Mouse (Mus musculus) stomach, embryonic 14.5 days (tissue): Measurements from ENCODE around the gene Bcl9. TPM values are rescaled to one million over a fixed set of nuclear protein-coding genes. Genes with fewer than 3 reads are reported as not detected.

Experiments used
- ATAC-seq: fragments of 200-750 bp; cut with Nextera tagmentation; 2 replicates; pipeline ENCODE4 v1.8.0; 2017; ENCODE audit warnings: low read depth, moderate TSS enrichment; ENCODE audit not compliant: insufficient number of reproducible peaks, insufficient read depth, low FRiP score
- H3K27ac ChIP-seq: fragments of 300-500 bp; sonication (generic); 2 replicates; pipeline ENCODE4 v1.5.1; 2014; ENCODE audit warnings: mild to moderate bottlenecking, low read length, moderate library complexity, mixed read lengths
- H3K27me3 ChIP-seq: fragments of 300-500 bp; sonication (generic); 2 replicates; pipeline ENCODE4 v1.6.1; 2014; ENCODE audit warnings: low read length, control low read depth, mixed read lengths; ENCODE audit not compliant: control insufficient read depth, insufficient read depth
- H3K36me3 ChIP-seq: fragments of 300-500 bp; sonication (generic); 2 replicates; pipeline ENCODE4 v1.6.1; 2014; ENCODE audit warnings: mild to moderate bottlenecking, control low read depth, low read length, moderate library complexity, mixed read lengths; ENCODE audit not compliant: control insufficient read depth, insufficient read depth
- H3K4me1 ChIP-seq: fragments of 300-500 bp; sonication (generic); 2 replicates; pipeline ENCODE4 v1.6.1; 2014; ENCODE audit warnings: low read length, control low read depth, mixed read lengths; ENCODE audit not compliant: control insufficient read depth, insufficient read depth
- H3K4me2 ChIP-seq: fragments of 300-500 bp; sonication (generic); replicated peaks from 2 replicates; pipeline ENCODE4 v1.6.1; 2014; ENCODE audit warnings: low read depth, low read length, control low read depth
- H3K4me3 ChIP-seq: fragments of 300-500 bp; sonication (generic); 2 replicates; pipeline ENCODE4 v1.5.1; 2014; ENCODE audit warnings: low read depth, low read length, control low read depth
- H3K9ac ChIP-seq: fragments of 300-500 bp; sonication (generic); replicated peaks from 2 replicates; pipeline ENCODE4 v1.6.1; 2014; ENCODE audit warnings: low read depth, mild to moderate bottlenecking, control low read depth, low read length, moderate library complexity, mixed read lengths
- H3K9me3 ChIP-seq: fragments of 300-500 bp; sonication (generic); 2 replicates; pipeline ENCODE4 v1.6.1; 2016; ENCODE audit warnings: low read depth, low read length, control low read depth; ENCODE audit not compliant: control insufficient read depth
- WGBS: fragments of 180-500 bp; shearing (Covaris S2); extraction: QIAGEN DNeasy Blood & Tissue Kit; methylation state at CpG from one replicate; pipeline ENCODE4 v1.1.7; 2014; 5-methylcytosine and 5-hydroxymethylcytosine counted together
- polyA plus RNA-seq: library from polyadenylated mRNA; unstranded; fragments of >200 nt; fragmentation: Nextera tagmentation; extraction: Ambion mirVana; gene quantifications from 2 replicates; pipeline ENCODE4 v1.2.1, GENCODE M21; 2014

The Bcl9 gene
- polyA plus RNA-seq, 1 experiment from 2014 or later, result 72.0 TPM

DNA sequence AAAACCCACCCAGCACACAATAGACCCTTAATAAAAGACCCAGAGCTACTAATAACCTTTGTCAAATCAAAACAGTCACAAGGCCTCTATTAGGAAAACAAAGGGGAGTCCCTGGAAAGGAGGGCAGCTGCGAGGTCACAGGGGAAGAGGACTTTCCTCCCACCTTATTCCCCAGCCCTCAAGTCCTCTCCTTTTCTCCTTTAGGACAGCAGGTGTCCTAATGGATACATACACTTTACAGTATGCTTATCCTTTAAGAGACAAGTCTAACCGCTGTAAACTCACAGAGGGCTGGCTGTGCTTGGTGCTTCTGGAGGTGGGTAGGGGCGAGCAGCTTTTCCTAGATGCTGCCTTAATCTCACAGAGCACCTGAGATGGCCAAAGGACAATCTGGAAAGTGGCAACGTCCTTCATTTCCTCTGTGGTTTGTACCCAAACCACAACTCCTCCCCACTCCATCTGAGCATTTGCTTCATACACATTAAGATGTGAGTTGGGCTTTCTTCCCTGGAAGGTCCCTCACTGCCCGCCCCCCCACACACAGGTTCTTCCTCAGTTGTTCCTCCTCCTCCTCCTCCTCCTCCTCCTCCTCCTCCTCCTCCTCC lies 42.8 kb downstream of the Bcl9 start:
- 41% methylated on average over 5 of the region's 5 CpGs for WGBS
- H3K27me3 ChIP-seq, result no peaks in the 10 kb centered on the region
- H3K4me1 ChIP-seq, result peaks cover 31% of the 10 kb centered on the region
- H3K36me3 ChIP-seq, result no peaks in the 10 kb centered on the region
- peaks cover 4% of the 10 kb centered on the region; the same call in 1 of the 2 replicates for H3K9me3 ChIP-seq
- H3K4me3 ChIP-seq, result no peak overlapping the region
- no peak overlapping the region for H3K4me2 ChIP-seq
- H3K9ac ChIP-seq, result no peak overlapping the region
- H3K27ac ChIP-seq, result no peak overlapping the region
- ATAC-seq, result no peak

GRCm38 (mm10) chr3:97253823-97254600 lies 43.7 kb downstream of the Bcl9 start:
- Histone ChIP-seq H3K27me3 (no peaks in the 10 kb centered on the region), H3K4me2 (no peak overlapping the region), H3K4me3 (no peak overlapping the region), H3K36me3 (no peaks in the 10 kb centered on the region), H3K9me3 (no peaks in the 10 kb centered on the region; the same call in 1 of the 2 replicates), H3K9ac (no peak overlapping the region), H3K4me1 (peaks cover 31% of the 10 kb centered on the region), H3K27ac (peak overlapping the region; percentile 33; the same call in 1 of the 2 replicates)
- WGBS, result 34% methylated on average over 9 of the region's 9 CpGs
- 0 out of 2 replicates have a peak, but pooled peaks have one; percentile 10 for ATAC-seq

- no peaks in the 10 kb centered on the region for H3K9me3 ChIP-seq
- no peak overlapping the region for H3K4me3 ChIP-seq
- 83% methylated on average over 6 of the region's 6 CpGs for WGBS
Observed at GRCm38 (mm10) chr3:97252896-97253295, 44.8 kb downstream of the Bcl9 start.

DNA sequence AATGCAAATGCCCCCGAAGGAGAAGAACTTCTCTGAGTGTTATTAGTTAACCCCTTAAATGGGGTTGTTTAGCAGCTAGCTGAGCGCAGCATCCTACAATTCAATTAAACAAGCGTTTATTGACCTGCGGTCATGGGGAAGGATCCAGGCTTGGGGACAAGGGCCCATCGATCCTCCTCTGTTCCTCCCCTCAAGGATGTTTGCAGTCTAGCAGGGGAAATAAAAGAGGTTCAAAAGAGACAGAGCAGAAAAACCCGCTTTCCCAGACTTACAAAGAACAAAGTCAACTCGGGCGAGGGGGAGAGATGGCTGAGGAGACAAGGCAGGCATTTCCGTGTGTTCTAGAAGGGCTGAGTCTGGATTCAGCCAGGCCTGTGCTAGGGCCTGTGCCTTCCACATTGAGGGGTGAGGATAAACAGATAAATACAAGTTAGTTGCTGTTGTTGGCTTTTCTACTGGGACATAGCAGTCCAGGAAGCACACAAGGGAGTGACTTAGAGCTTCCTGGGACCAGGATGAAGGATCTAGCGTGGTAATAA lies 55.0 kb downstream of the Bcl9 start:
- Histone ChIP-seq H3K36me3 (no peaks in the 10 kb centered on the region), H3K9ac (no peak overlapping the region), H3K9me3 (no peaks in the 10 kb centered on the region), H3K4me1 (no peaks in the 10 kb centered on the region), H3K4me3 (no peak overlapping the region), H3K27ac (peak overlapping the region; percentile 45; the same call in 1 of the 2 replicates), H3K4me2 (no peak overlapping the region), H3K27me3 (no peaks in the 10 kb centered on the region)
- no peak for ATAC-seq
- WGBS, result 64% methylated on average over 10 of the region's 10 CpGs

More at GRCm38 (mm10) chr3:97252896-97253295, 44.8 kb downstream of the Bcl9 start:
- no peaks in the 10 kb centered on the region for H3K27me3 ChIP-seq
- no peak overlapping the region for H3K9ac ChIP-seq
- H3K4me2 ChIP-seq, result no peak overlapping the region
- ATAC-seq, result no peak
- H3K27ac ChIP-seq, result no peak overlapping the region
- H3K4me1 ChIP-seq, result peaks cover 31% of the 10 kb centered on the region
- no peaks in the 10 kb centered on the region for H3K36me3 ChIP-seq

DNA sequence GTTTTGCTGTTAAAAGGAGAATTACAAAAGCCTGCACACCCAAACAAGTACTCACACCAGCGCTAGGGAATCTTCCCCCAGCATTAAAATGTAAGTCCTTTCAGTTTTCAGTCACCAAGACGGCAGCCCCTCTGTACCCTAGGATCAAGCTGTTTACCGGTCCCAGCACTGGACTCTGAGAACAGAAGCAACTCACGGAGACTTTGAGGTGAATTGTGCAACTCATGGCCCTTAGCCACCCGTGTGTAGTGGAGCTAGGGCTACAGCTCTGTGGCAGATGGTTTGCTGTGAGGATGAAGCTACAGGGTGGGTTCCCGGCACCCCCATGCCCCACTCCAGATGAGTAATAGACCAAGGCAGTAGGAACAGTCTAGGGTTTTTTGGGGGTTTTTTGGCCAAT lies 55.9 kb downstream of the Bcl9 start:
- Histone ChIP-seq H3K27me3 (no peaks in the 10 kb centered on the region), H3K27ac (no peak overlapping the region), H3K4me1 (no peaks in the 10 kb centered on the region), H3K9ac (no peak overlapping the region), H3K4me2 (no peak overlapping the region), H3K36me3 (no peaks in the 10 kb centered on the region), H3K4me3 (no peak overlapping the region), H3K9me3 (no peaks in the 10 kb centered on the region)
- 63% methylated on average over 6 of the region's 6 CpGs for WGBS
- no peak for ATAC-seq

DNA sequence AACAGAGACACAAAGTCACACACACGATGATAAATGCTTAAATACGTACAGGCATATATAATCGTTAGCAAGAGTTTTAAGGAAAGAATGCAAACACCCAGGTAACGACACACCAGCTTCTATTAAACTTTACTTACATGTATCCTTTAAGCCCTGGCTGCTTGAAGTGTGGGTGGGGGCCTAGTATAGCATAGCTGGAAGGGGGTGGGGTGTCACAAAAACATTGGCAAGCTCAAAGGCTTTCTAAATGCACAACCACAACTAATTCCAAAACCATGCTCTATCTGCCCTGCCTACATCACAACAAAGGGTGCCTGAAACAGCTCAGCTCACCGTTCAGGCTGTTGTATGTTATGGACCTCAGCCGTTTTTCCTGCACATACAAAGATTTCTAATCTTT lies 57.9 kb downstream of the Bcl9 start:
- ATAC-seq, result no peak
- Histone ChIP-seq H3K4me1 (no peaks in the 10 kb centered on the region), H3K27ac (no peak overlapping the region), H3K36me3 (no peaks in the 10 kb centered on the region), H3K9me3 (no peaks in the 10 kb centered on the region), H3K27me3 (no peaks in the 10 kb centered on the region), H3K9ac (no peak overlapping the region), H3K4me3 (no peak overlapping the region), H3K4me2 (no peak overlapping the region)
- 85% methylated on average over 6 of the region's 6 CpGs for WGBS

DNA sequence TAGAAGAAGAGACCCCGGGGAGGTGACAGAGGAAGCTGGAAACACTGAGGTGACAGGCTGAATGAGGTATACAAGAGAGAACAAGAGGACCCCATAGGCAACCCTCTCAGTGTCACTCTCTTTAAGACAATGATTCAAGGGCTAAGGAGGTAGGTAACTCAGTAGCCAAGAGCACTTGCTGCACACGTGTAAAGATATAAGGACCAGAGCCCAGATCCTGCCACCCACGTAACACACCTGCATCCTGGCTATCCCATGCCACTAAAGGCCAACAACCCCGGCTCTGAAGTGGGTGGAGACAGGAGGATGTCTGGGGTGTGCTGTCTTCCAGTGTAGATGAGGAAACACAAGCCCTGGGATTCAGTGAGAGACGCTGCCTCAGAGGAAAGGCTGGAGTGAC lies 58.4 kb downstream of the Bcl9 start:
- Histone ChIP-seq H3K27ac (no peak overlapping the region), H3K4me1 (no peaks in the 10 kb centered on the region), H3K4me3 (no peak overlapping the region), H3K27me3 (no peaks in the 10 kb centered on the region), H3K36me3 (no peaks in the 10 kb centered on the region), H3K9ac (no peak overlapping the region), H3K9me3 (no peaks in the 10 kb centered on the region), H3K4me2 (no peak overlapping the region)
- 91% methylated on average over 5 of the region's 5 CpGs for WGBS
- no peak for ATAC-seq

DNA sequence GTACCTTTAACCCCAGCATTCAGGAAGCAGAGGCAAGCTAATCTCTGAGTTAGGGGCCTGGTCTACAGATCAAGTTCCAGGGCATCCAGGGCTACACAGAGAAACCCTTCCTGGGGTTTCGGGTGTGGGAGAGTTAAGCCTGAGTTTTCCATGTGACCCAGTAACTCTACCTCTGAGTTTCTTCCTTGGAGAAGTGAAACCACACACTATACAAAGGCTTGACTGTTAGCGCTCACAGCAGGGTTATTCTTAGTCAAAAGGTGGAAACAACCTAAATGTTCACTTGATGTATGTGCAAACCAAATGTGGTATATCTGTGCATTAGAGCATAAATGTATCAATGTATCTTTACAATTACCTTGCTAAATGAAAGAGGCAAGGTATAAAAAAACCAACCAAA lies 59.2 kb downstream of the Bcl9 start:
- H3K27me3 ChIP-seq, result no peaks in the 10 kb centered on the region
- H3K36me3 ChIP-seq, result no peaks in the 10 kb centered on the region
- 82% methylated on average over 2 of the region's 2 CpGs for WGBS

More for the DNA sequence above, 59.2 kb downstream of the Bcl9 start:
- no peak overlapping the region for H3K27ac ChIP-seq
- no peak overlapping the region for H3K4me2 ChIP-seq
- no peaks in the 10 kb centered on the region for H3K4me1 ChIP-seq
- H3K4me3 ChIP-seq, result no peak overlapping the region
- ATAC-seq, result no peak
- no peak overlapping the region for H3K9ac ChIP-seq
- no peaks in the 10 kb centered on the region for H3K9me3 ChIP-seq
